Mouse (Mus musculus): ENCODE results near the gene Wasf2. TPM values are rescaled to one million over a fixed set of nuclear protein-coding genes. Genes with fewer than 3 reads are reported as not detected.

The Wasf2 gene
- total and polyA plus RNA-seq, 3 experiments = 34.6 to 83.8 (median 77.5) TPM

GRCm38 (mm10) chr4:133229582-133229981 lies 99.3 kb downstream of the Wasf2 start:
- no peak overlapping the region for H3K9ac ChIP-seq (ENCODE audit: low read depth, low read length)
- DNase-seq = no peak
- H3K36me3 ChIP-seq (ENCODE audit: control insufficient read depth, insufficient read depth, low read length) = no peaks in the 10 kb centered on the region
- intact Hi-C loops (cut with DNase I) = no loop called here
- no peaks in the 10 kb centered on the region for H3K27me3 ChIP-seq (ENCODE audit: control insufficient read depth, insufficient read depth, low read length)
- 86% methylated on average over 8 of the region's 8 CpGs for WGBS
- no peak for TF ChIP-seq EP300 (IDR thresholded peaks at IDR 0.05; ENCODE audit: insufficient read depth, low read depth, low read length)
- no peak for TF ChIP-seq POLR2A (IDR thresholded peaks at IDR 0.05; ENCODE audit: insufficient read depth, low read depth, low read length)
- TF ChIP-seq CTCF (IDR thresholded peaks at IDR 0.05) = no peak
- H3K4me3 ChIP-seq = no peak overlapping the region
- H3K4me1 ChIP-seq (ENCODE audit: control insufficient read depth, insufficient read depth, low read length) = no peaks in the 10 kb centered on the region
- H3K27ac ChIP-seq = no peak overlapping the region
- no peaks in the 10 kb centered on the region for H3K79me2 ChIP-seq (replicated peaks; ENCODE audit: control insufficient read depth, insufficient read depth, low read length)

- no peak overlapping the region for H3K9ac ChIP-seq (ENCODE audit: low read depth, low read length)
- H3K27ac ChIP-seq = no peak overlapping the region
- peak; percentile 63; the same call in 1 of the 2 replicates for TF ChIP-seq EP300 (IDR thresholded peaks at IDR 0.05; ENCODE audit: insufficient read depth, low read depth, low read length)
- peak; percentile 86 for TF ChIP-seq CTCF (IDR thresholded peaks at IDR 0.05)
- TF ChIP-seq POLR2A (IDR thresholded peaks at IDR 0.05; ENCODE audit: insufficient read depth, low read depth, low read length) = no peak
- no peaks in the 10 kb centered on the region for H3K4me1 ChIP-seq (ENCODE audit: control insufficient read depth, insufficient read depth, low read length)
- H3K27me3 ChIP-seq (ENCODE audit: control insufficient read depth, insufficient read depth, low read length) = no peaks in the 10 kb centered on the region
- 40% methylated on average over 10 of the region's 10 CpGs for WGBS
- no peaks in the 10 kb centered on the region for H3K79me2 ChIP-seq (replicated peaks; ENCODE audit: control insufficient read depth, insufficient read depth, low read length)
- H3K4me3 ChIP-seq = no peak overlapping the region
- H3K36me3 ChIP-seq (ENCODE audit: control insufficient read depth, insufficient read depth, low read length) = no peaks in the 10 kb centered on the region
- intact Hi-C loops (cut with DNase I) = loop anchor here (1.0 kb wide), 3 partner anchors 17 to 68 kb away; no protein-coding TSS in a partner anchor
- peak in 1 of 2 experiments; percentile 58 for DNase-seq
Observed at GRCm38 (mm10) chr4:133233285-133233976, 103.1 kb downstream of the Wasf2 start.

GRCm38 (mm10) chr4:133234771-133235170 lies 104.5 kb downstream of the Wasf2 start:
- Histone ChIP-seq H3K4me3 (no peak overlapping the region), H3K79me2 (replicated peaks; ENCODE audit: control insufficient read depth, insufficient read depth, low read length) (no peaks in the 10 kb centered on the region), H3K9ac (ENCODE audit: low read depth, low read length) (no peak overlapping the region), H3K4me1 (ENCODE audit: control insufficient read depth, insufficient read depth, low read length) (peaks cover under 1% of the 10 kb centered on the region; the same call in 1 of the 2 replicates), H3K36me3 (ENCODE audit: control insufficient read depth, insufficient read depth, low read length) (no peaks in the 10 kb centered on the region), H3K27ac (no peak overlapping the region), H3K27me3 (ENCODE audit: control insufficient read depth, insufficient read depth, low read length) (no peaks in the 10 kb centered on the region)
- DNase-seq = no peak
- intact Hi-C loops (cut with DNase I) = no loop called here
- no peak for TF ChIP-seq EP300 (IDR thresholded peaks at IDR 0.05; ENCODE audit: insufficient read depth, low read depth, low read length)
- no peak for TF ChIP-seq CTCF (IDR thresholded peaks at IDR 0.05)
- no peak for TF ChIP-seq POLR2A (IDR thresholded peaks at IDR 0.05; ENCODE audit: insufficient read depth, low read depth, low read length)
- 53% methylated on average over 5 of the region's 5 CpGs for WGBS

GRCm38 (mm10) chr4:133235415-133235814 lies 105.1 kb downstream of the Wasf2 start:
- Histone ChIP-seq H3K9ac (ENCODE audit: low read depth, low read length) (no peak overlapping the region), H3K4me1 (ENCODE audit: control insufficient read depth, insufficient read depth, low read length) (peaks cover 1% of the 10 kb centered on the region; the same call in 1 of the 2 replicates), H3K27me3 (ENCODE audit: control insufficient read depth, insufficient read depth, low read length) (no peaks in the 10 kb centered on the region), H3K79me2 (replicated peaks; ENCODE audit: control insufficient read depth, insufficient read depth, low read length) (no peaks in the 10 kb centered on the region), H3K36me3 (ENCODE audit: control insufficient read depth, insufficient read depth, low read length) (no peaks in the 10 kb centered on the region), H3K27ac (no peak overlapping the region), H3K4me3 (no peak overlapping the region)
- WGBS = 81% methylated on average over 5 of the region's 5 CpGs
- DNase-seq = no peak
- no peak for TF ChIP-seq EP300 (IDR thresholded peaks at IDR 0.05; ENCODE audit: insufficient read depth, low read depth, low read length)
- no peak for TF ChIP-seq POLR2A (IDR thresholded peaks at IDR 0.05; ENCODE audit: insufficient read depth, low read depth, low read length)
- peak; percentile 19 for TF ChIP-seq CTCF (IDR thresholded peaks at IDR 0.05)
- intact Hi-C loops (cut with DNase I) = no loop called here

GRCm38 (mm10) chr4:133237911-133238310 lies 107.6 kb downstream of the Wasf2 start:
- 58% methylated on average over 4 of the region's 4 CpGs for WGBS
- TF ChIP-seq POLR2A (IDR thresholded peaks at IDR 0.05; ENCODE audit: insufficient read depth, low read depth, low read length) (no peak), EP300 (IDR thresholded peaks at IDR 0.05; ENCODE audit: insufficient read depth, low read depth, low read length) (no peak), CTCF (IDR thresholded peaks at IDR 0.05) (no peak)
- H3K27ac ChIP-seq = no peak overlapping the region
- no peak for DNase-seq
- intact Hi-C loops (cut with DNase I) = no loop called here
- H3K4me1 ChIP-seq (ENCODE audit: control insufficient read depth, insufficient read depth, low read length) = peaks cover 5% of the 10 kb centered on the region
- no peak overlapping the region for H3K4me3 ChIP-seq
- H3K9ac ChIP-seq (ENCODE audit: low read depth, low read length) = no peak overlapping the region
- no peaks in the 10 kb centered on the region for H3K79me2 ChIP-seq (replicated peaks; ENCODE audit: control insufficient read depth, insufficient read depth, low read length)
- no peaks in the 10 kb centered on the region for H3K36me3 ChIP-seq (ENCODE audit: control insufficient read depth, insufficient read depth, low read length)
- no peaks in the 10 kb centered on the region for H3K27me3 ChIP-seq (ENCODE audit: control insufficient read depth, insufficient read depth, low read length)

- 15% methylated on average over 16 of the region's 16 CpGs for WGBS
- Histone ChIP-seq H3K9ac (ENCODE audit: low read depth, low read length) (peak within 1 kb of the TSS; percentile 90), H3K4me1 (ENCODE audit: control insufficient read depth, insufficient read depth, low read length) (peaks cover 9% of the 10 kb centered on the region), H3K27ac (peak within 1 kb of the TSS; percentile 99), H3K79me2 (replicated peaks; ENCODE audit: control insufficient read depth, insufficient read depth, low read length) (no peaks in the 10 kb centered on the region), H3K27me3 (ENCODE audit: control insufficient read depth, insufficient read depth, low read length) (no peaks in the 10 kb centered on the region), H3K4me3 (peak within 1 kb of the TSS; percentile 95), H3K36me3 (ENCODE audit: control insufficient read depth, insufficient read depth, low read length) (no peaks in the 10 kb centered on the region)
- intact Hi-C loops (cut with DNase I) = no loop called here
- DNase-seq = peak; percentile 91 to 93
- TF ChIP-seq CTCF (IDR thresholded peaks at IDR 0.05) = no peak
- TF ChIP-seq EP300 (IDR thresholded peaks at IDR 0.05; ENCODE audit: insufficient read depth, low read depth, low read length) = peak; percentile 100
- peak; percentile 97 for TF ChIP-seq POLR2A (IDR thresholded peaks at IDR 0.05; ENCODE audit: insufficient read depth, low read depth, low read length)
Observed at GRCm38 (mm10) chr4:133240490-133240921, 110.2 kb downstream of the Wasf2 start, which contains the start of gene Map3k6. TSS of gene Map3k6 (plus strand) at chr4:133240818.

All from heart, adult 2 months (tissue).